Mouse (Mus musculus) thymus, postnatal 10 days (tissue): ENCODE results near the gene Mboat2.
A peak's percentile ranks its signal among the peaks of the same experiment; 100 is the strongest.

Experiments
- DNase-seq, 2 experiments: peaks; one replicate each; pipeline ENCODE4 v3.0.0; 2021; ENCODE audit warnings: low spot score in 2 of 2

Mboat2 gene

GRCm38 (mm10) chr12:24948344-24948743 is 117.7 kb downstream of the Mboat2 start:
- peak in 1 of 2 experiments; percentile 34 for DNase-seq

- DNase-seq: peak in 1 of 2 experiments; percentile 23
Observed at GRCm38 (mm10) chr12:24950376-24951046, 119.8 kb downstream of the Mboat2 start.

GRCm38 (mm10) chr12:24952147-24952546 is 121.5 kb downstream of the Mboat2 start:
- peak; percentile 11 to 65 for DNase-seq

GRCm38 (mm10) chr12:24955137-24955536 is 124.5 kb downstream of the Mboat2 start:
- DNase-seq: no peak

GRCm38 (mm10) chr12:24958526-24958925 is 127.8 kb downstream of the Mboat2 start:
- DNase-seq: no peak

GRCm38 (mm10) chr12:24961821-24962220 is 131.1 kb downstream of the Mboat2 start:
- no peak for DNase-seq

GRCm38 (mm10) chr12:24962362-24962967 is 131.8 kb downstream of the Mboat2 start:
- no peak for DNase-seq

- no peak for DNase-seq
Observed at GRCm38 (mm10) chr12:24963393-24964022, 132.8 kb downstream of the Mboat2 start.

- no peak for DNase-seq
Observed at GRCm38 (mm10) chr12:24965406-24965805, 134.7 kb downstream of the Mboat2 start.

GRCm38 (mm10) chr12:24966046-24966445 is 135.4 kb downstream of the Mboat2 start:
- DNase-seq: no peak

- no peak for DNase-seq
Observed at GRCm38 (mm10) chr12:24971490-24972200, 141.0 kb downstream of the Mboat2 start.

GRCm38 (mm10) chr12:24972371-24973350 is 142.0 kb downstream of the Mboat2 start:
- DNase-seq: no peak

GRCm38 (mm10) chr12:24973586-24973985 is 142.9 kb downstream of the Mboat2 start:
- DNase-seq: peak in 1 of 2 experiments; percentile 12

- peak; percentile 93 to 97 for DNase-seq
Observed at GRCm38 (mm10) chr12:24974446-24975114, 143.9 kb downstream of the Mboat2 start, which contains the start of gene Kidins220. Gene Kidins220, plus strand, starts transcription at chr12:24974925.

- DNase-seq: peak in 1 of 2 experiments; percentile 48
Observed at GRCm38 (mm10) chr12:24975115-24975733, 144.5 kb downstream of the Mboat2 start.

- DNase-seq: no peak
Observed at GRCm38 (mm10) chr12:24985226-24985625, 154.5 kb downstream of the Mboat2 start.

GRCm38 (mm10) chr12:24995350-24995749 is 164.7 kb downstream of the Mboat2 start:
- no peak for DNase-seq

GRCm38 (mm10) chr12:25005350-25005749 is 174.7 kb downstream of the Mboat2 start:
- no peak for DNase-seq

- no peak for DNase-seq
Observed at GRCm38 (mm10) chr12:25009957-25010356, 179.3 kb downstream of the Mboat2 start.

GRCm38 (mm10) chr12:25010416-25010815 is 179.7 kb downstream of the Mboat2 start:
- peak; percentile 23 to 33 for DNase-seq
